Mouse (Mus musculus) urinary bladder, postnatal 36 days (tissue): ENCODE data around the gene Timp2.
"Not testable (repeated sequence)": the region's sequence is repeated elsewhere in the genome, so short reads cannot be mapped to it uniquely, and the experiment has no call there.

Experiments used
- DNase-seq, 2 experiments: peaks; one replicate each; pipeline ENCODE4 v3.0.0; 2022; ENCODE audit warnings: low spot score in 2 of 2, mixed read lengths in 1 of 2

The Timp2 gene

GRCm38 (mm10) chr11:118337491-118338168, 17.9 kb downstream of the Timp2 start:
- no peak for DNase-seq

- no peak for DNase-seq
These were observed 22.1 kb downstream of the Timp2 start for GRCm38 (mm10) chr11:118333431-118333830.

GRCm38 (mm10) chr11:118332376-118332775, 23.2 kb downstream of the Timp2 start:
- peak in 1 of 2 experiments; percentile 70 for DNase-seq

GRCm38 (mm10) chr11:118330777-118331176, 24.8 kb downstream of the Timp2 start:
- no peak for DNase-seq

- DNase-seq = no peak
These were observed 25.2 kb downstream of the Timp2 start for GRCm38 (mm10) chr11:118330361-118330760.

GRCm38 (mm10) chr11:118328947-118329346, 26.6 kb downstream of the Timp2 start:
- no peak for DNase-seq

- no peak for DNase-seq
These were observed 27.0 kb downstream of the Timp2 start for GRCm38 (mm10) chr11:118328511-118328910.

- DNase-seq = peak; percentile 66 to 76
These were observed 28.3 kb downstream of the Timp2 start for GRCm38 (mm10) chr11:118326991-118327971.

GRCm38 (mm10) chr11:118326491-118326890, 29.0 kb downstream of the Timp2 start:
- no peak for DNase-seq

- no peak for DNase-seq
These were observed 31.0 kb downstream of the Timp2 start for GRCm38 (mm10) chr11:118324541-118324940.

GRCm38 (mm10) chr11:118323974-118324373, 31.6 kb downstream of the Timp2 start:
- DNase-seq = no peak

GRCm38 (mm10) chr11:118322647-118323046, 32.9 kb downstream of the Timp2 start:
- DNase-seq = no peak

- no peak for DNase-seq
These were observed 33.6 kb downstream of the Timp2 start for GRCm38 (mm10) chr11:118321971-118322370.

- DNase-seq = no peak
These were observed 34.0 kb downstream of the Timp2 start for GRCm38 (mm10) chr11:118321500-118321899.

GRCm38 (mm10) chr11:118318678-118319077, 36.9 kb downstream of the Timp2 start:
- DNase-seq = no peak

- DNase-seq = peak in 1 of 2 experiments; percentile 45
These were observed 38.4 kb downstream of the Timp2 start for GRCm38 (mm10) chr11:118317129-118317528.

GRCm38 (mm10) chr11:118316231-118316806, 39.2 kb downstream of the Timp2 start:
- DNase-seq = no peak

- DNase-seq = no peak
These were observed 43.3 kb downstream of the Timp2 start for GRCm38 (mm10) chr11:118312132-118312723.

GRCm38 (mm10) chr11:118307962-118308361, 47.6 kb downstream of the Timp2 start:
- DNase-seq = not testable (repeated sequence)

GRCm38 (mm10) chr11:118303959-118304358, 51.6 kb downstream of the Timp2 start:
- not testable (repeated sequence) for DNase-seq

- no peak for DNase-seq
These were observed 56.7 kb downstream of the Timp2 start for GRCm38 (mm10) chr11:118298810-118299209.

- no peak for DNase-seq
These were observed 57.6 kb downstream of the Timp2 start for GRCm38 (mm10) chr11:118297967-118298366.
